Mouse (Mus musculus) kidney, adult 2 months (tissue): Measurements from ENCODE around the gene Dlx1.

Experiments
- CTCF ChIP-seq: fragments of 200-500 bp; conservative IDR thresholded peaks from 2 replicates; pipeline ENCODE4 v1.5.1; 2011; ENCODE audit warnings: low read depth, mild to moderate bottlenecking, control low read depth, low read length, moderate library complexity, mixed read lengths; ENCODE audit not compliant: insufficient read depth, insufficient read length
- POLR2A ChIP-seq: fragments of 200-500 bp; IDR thresholded peaks from one replicate; pipeline ENCODE4 v1.6.1; 2011; ENCODE audit warnings: low read depth, low read length, control low read depth

DNA sequence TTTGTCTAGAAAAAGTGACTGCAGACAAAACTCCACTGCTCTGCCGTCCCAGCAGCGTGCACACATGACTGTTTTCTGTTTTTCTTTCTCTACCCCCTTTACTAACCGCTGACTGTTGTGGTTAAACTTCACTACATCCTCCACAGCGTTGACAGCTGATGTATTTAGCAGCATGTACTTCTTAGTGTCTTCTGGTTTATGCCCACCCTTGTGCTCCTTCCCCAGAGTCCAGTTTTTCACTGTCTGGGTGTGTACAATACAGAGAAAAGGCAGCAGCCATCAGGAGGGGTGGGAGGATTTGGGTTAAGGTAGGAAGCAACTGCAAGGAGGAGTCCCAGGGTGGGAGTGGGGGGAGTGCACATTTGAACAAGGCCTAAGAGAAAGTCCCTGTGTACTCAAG lies 5.0 kb upstream of the Dlx1 start:
- TF ChIP-seq POLR2A (no peak), CTCF (no peak)
